In the genomic region with DNA sequence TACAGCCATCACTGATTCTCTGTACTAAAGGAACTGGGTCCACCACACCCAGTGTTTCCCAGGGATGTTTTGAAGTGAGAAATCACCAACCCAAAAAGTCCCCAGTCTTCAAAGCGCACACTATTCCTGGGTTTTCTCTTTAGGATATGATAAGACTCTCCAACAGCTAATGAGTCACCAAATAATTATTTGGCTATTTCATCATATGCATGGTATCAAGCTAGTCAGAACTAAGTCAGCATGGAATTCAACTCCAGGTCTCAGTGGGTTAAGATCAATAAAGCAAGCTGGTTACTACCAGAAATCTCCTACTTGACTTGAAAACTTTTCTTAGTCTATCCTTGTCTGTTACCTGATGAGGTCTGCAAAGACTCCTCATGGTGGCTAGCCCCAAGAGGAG, we compare ENCODE assay signal across 23 mouse cellular contexts.
"Had no signal": no experiment of that assay in that cellular context is flagged by ENCODE, and none has a peak within 500 bp of the region (broad histone marks: within the 10 kb centered on the region; RNA-seq: fewer than 3 reads in every experiment).

No protein-coding gene starts in this region.

- H3K9me3 ChIP-seq: liver, embryonic 15.5 days; lung, embryonic 15.5 days; megakaryocyte, embryonic 14.5 days; midbrain, embryonic 12.5 days; midbrain, embryonic 15.5 days; neural tube, embryonic 13.5 days; neural tube, embryonic 15.5 days; stomach, embryonic 15.5 days had no signal

- H3K27me3 ChIP-seq: liver, embryonic 15.5 days; lung, embryonic 15.5 days; megakaryocyte, embryonic 14.5 days; midbrain, embryonic 12.5 days; midbrain, embryonic 15.5 days; neural tube, embryonic 13.5 days; neural tube, embryonic 15.5 days; stomach, embryonic 15.5 days had no signal

- H3K4me3 ChIP-seq: liver, embryonic 15.5 days; lung, embryonic 15.5 days; megakaryocyte, embryonic 14.5 days; midbrain, embryonic 12.5 days; midbrain, embryonic 15.5 days; neural tube, embryonic 13.5 days; neural tube, embryonic 15.5 days; stomach, embryonic 15.5 days had no signal

- H3K9ac ChIP-seq: liver, embryonic 15.5 days; liver, postnatal 0 days; lung, embryonic 15.5 days; midbrain, embryonic 12.5 days; midbrain, embryonic 15.5 days; neural tube, embryonic 13.5 days; neural tube, embryonic 15.5 days; stomach, embryonic 15.5 days had no signal

- DNase-seq: liver, postnatal 0 days; lung, adult 2 months; lung, postnatal 14 days; lung, postnatal 36 days; retina, postnatal 1 day; right cerebral cortex, adult 18-20 months; right cerebral cortex, postnatal 25 days; right cerebral cortex, postnatal 4 days; spleen, adult 18-20 months; thymus, adult 2 months; thymus, postnatal 25 days; thymus, postnatal 4 days had no signal

- H3K4me2 ChIP-seq: liver, embryonic 15.5 days; lung, embryonic 15.5 days; midbrain, embryonic 12.5 days; midbrain, embryonic 15.5 days; neural tube, embryonic 13.5 days; neural tube, embryonic 15.5 days; stomach, embryonic 15.5 days had no signal

- ATAC-seq: liver, postnatal 0 days; lung, postnatal 0 days; midbrain, embryonic 15.5 days had no signal

- H3K27ac ChIP-seq: liver, embryonic 15.5 days; lung, embryonic 15.5 days; macrophage; midbrain, embryonic 12.5 days; midbrain, embryonic 15.5 days; neural tube, embryonic 13.5 days; neural tube, embryonic 15.5 days; stomach, embryonic 15.5 days; stomach, postnatal 0 days had no signal

- H3K36me3 ChIP-seq: liver, embryonic 15.5 days; lung, embryonic 15.5 days; midbrain, embryonic 12.5 days; midbrain, embryonic 15.5 days; neural tube, embryonic 13.5 days; neural tube, embryonic 15.5 days; stomach, embryonic 15.5 days had no signal

- H3K4me1 ChIP-seq: liver, embryonic 15.5 days; lung, embryonic 15.5 days; megakaryocyte, embryonic 14.5 days; midbrain, embryonic 15.5 days; stomach, embryonic 15.5 days had no signal
